Mouse (Mus musculus) liver, postnatal 0 days (tissue): Measurements from ENCODE around the gene Siah3. TPM values are rescaled to one million over a fixed set of nuclear protein-coding genes. Genes with fewer than 3 reads are reported as not detected.
"Not testable (repeated sequence)": the region's sequence is repeated elsewhere in the genome, so short reads cannot be mapped to it uniquely, and the experiment has no call there.

Experiments used
- ATAC-seq: fragments of 200-750 bp; cut with Nextera tagmentation; 2 replicates; pipeline ENCODE4 v1.8.0; 2017; ENCODE audit warnings: mild to moderate bottlenecking, moderate library complexity
- DNase-seq: peaks from one replicate; pipeline ENCODE4 v3.0.0-alpha.2; 2016
- H3K27ac ChIP-seq: fragments of 300-500 bp; sonication (generic); 2 replicates; pipeline ENCODE4 v1.5.1; 2014; ENCODE audit warnings: antibody characterized with exemption, moderate library complexity, mild to moderate bottlenecking, low read depth
- H3K27me3 ChIP-seq: fragments of 300-500 bp; sonication (generic); 2 replicates; pipeline ENCODE4 v1.6.1; 2014; ENCODE audit warnings: low read length, control low read depth, mixed read lengths; ENCODE audit not compliant: insufficient read depth
- H3K36me3 ChIP-seq: fragments of 300-500 bp; sonication (generic); replicated peaks from 2 replicates; pipeline ENCODE4 v1.6.1; 2014; ENCODE audit warnings: mild to moderate bottlenecking, control low read depth, low read length, moderate library complexity, mixed read lengths; ENCODE audit not compliant: insufficient read depth
- H3K4me1 ChIP-seq: fragments of 300-500 bp; sonication (generic); 2 replicates; pipeline ENCODE4 v1.6.1; 2014; ENCODE audit warnings: antibody characterized with exemption, mild to moderate bottlenecking, control low read depth; ENCODE audit not compliant: insufficient read depth
- H3K4me2 ChIP-seq: fragments of 300-500 bp; sonication (generic); 2 replicates; pipeline ENCODE4 v1.6.1; 2014; ENCODE audit warnings: low read depth, mild to moderate bottlenecking, low read length, moderate library complexity, mixed read lengths
- H3K4me3 ChIP-seq: fragments of 300-500 bp; sonication (generic); 2 replicates; pipeline ENCODE4 v1.5.1; 2014; ENCODE audit warnings: low read depth, low read length
- H3K9ac ChIP-seq: fragments of 300-500 bp; sonication (generic); replicated peaks from 2 replicates; pipeline ENCODE4 v1.6.1; 2014; ENCODE audit warnings: mild to moderate bottlenecking, moderate library complexity
- H3K9me3 ChIP-seq: fragments of 300-500 bp; sonication (generic); 2 replicates; pipeline ENCODE4 v1.6.1; 2016; ENCODE audit warnings: mild to moderate bottlenecking, control low read depth, low read length, mixed read lengths
- CTCF ChIP-seq: sonication (generic); IDR thresholded peaks from 2 replicates; pipeline ENCODE4 v1.5.1; 2016; ENCODE audit warnings: antibody characterized with exemption, low read depth
- EP300 ChIP-seq: IDR thresholded peaks from 2 replicates; pipeline ENCODE4 v1.6.1; 2016; ENCODE audit warnings: antibody characterized with exemption, low read depth, mild to moderate bottlenecking
- WGBS: fragments of 180-500 bp; shearing (Covaris S2); extraction: QIAGEN DNeasy Blood & Tissue Kit; methylation state at CpG from one replicate; pipeline ENCODE4 v1.1.7; 2014; ENCODE audit not compliant: insufficient replicate concordance; 5-methylcytosine and 5-hydroxymethylcytosine counted together
- polyA plus RNA-seq: library from polyadenylated mRNA; unstranded; fragments of >200 nt; fragmentation: Nextera tagmentation; extraction: Ambion mirVana; gene quantifications from 2 replicates; pipeline ENCODE4 v1.2.1, GENCODE M21; 2015

Siah3 gene
- polyA plus RNA-seq, 1 experiment from 2014 or later, result 0.02 TPM

DNA sequence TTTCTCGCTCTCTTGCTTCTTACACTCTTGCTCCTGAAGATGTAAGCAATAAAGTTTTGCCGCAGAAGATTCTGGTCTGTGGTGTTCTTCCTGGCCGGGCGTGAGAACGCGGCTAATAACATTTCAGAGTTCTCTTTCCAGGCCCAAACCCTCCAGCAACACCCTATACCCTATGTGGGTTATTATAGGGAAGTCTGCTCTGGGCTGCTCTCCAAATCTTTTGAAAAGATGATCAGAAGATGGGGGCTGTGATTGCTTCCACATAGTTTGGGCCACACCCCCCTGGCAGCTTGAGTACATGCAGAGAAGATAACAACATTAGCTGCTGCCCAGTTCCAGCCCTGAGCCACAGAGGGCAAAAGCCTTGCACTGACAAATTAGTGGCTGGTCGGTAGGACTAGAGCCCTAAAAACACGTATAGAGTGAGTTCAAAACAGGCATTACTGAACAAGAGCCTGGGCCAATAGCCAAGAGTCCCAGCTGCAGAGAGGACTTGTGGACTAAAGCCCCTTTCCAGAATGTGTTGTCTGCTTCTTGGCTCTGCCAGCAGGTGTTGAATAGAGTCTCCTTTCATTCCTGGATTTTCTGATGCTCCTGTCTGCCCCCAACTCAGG is 24.5 kb upstream of the Siah3 start:
- TF ChIP-seq CTCF (no peak), EP300 (no peak)
- Histone ChIP-seq H3K4me1 (no peaks in the 10 kb centered on the region), H3K27ac (no peak overlapping the region), H3K4me3 (no peak overlapping the region), H3K4me2 (no peak overlapping the region), H3K27me3 (no peaks in the 10 kb centered on the region), H3K36me3 (no peaks in the 10 kb centered on the region), H3K9me3 (no peaks in the 10 kb centered on the region), H3K9ac (no peak overlapping the region)
- 87% methylated on average over 7 of the region's 8 CpGs for WGBS
- DNase-seq (no peak), ATAC-seq (no peak)

DNA sequence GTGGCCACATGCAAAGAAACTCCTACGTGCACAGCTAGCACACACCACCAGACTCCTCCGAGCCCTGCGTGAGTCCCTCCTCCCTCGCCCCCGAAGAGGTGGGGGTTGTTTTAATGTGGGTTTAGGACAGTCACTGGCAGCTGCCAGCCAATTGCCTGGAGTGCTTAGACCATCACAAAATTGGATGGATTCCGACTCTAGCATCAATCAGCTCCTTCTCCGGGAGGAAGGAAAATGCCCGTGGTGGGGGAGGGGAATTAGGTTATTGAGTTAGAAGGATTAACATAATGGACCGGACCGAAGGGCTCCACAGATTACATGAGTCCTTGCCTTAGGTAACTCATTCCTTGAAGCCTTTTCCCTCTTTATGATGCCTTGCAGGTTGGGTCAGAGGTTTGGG is 22.9 kb upstream of the Siah3 start:
- ATAC-seq, result no peak

DNA sequence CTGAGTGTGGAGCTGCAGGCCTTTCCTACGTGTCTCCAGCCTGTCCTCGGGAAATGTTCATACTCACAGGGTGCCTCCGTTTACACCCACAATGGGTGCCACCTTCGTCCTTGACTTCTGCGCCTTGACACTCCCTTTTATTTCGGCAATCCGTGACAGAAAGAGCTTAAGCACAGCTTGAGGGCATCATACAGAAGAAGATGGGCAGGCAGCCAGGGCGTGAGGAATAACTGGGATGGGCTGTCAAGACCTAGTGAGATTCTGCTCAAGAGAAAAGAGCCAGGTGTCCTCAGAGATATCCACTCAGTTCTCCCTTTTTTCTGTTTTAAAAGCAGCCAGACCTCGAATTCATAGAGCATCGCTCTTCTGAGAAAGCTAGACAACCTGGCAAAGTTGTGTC is 21.2 kb upstream of the Siah3 start:
- Histone ChIP-seq H3K4me1 (no peaks in the 10 kb centered on the region), H3K9ac (no peak overlapping the region), H3K36me3 (no peaks in the 10 kb centered on the region), H3K4me3 (no peak overlapping the region), H3K4me2 (no peak overlapping the region), H3K27ac (no peak overlapping the region), H3K27me3 (no peaks in the 10 kb centered on the region), H3K9me3 (no peaks in the 10 kb centered on the region)
- ATAC-seq (no peak), DNase-seq (no peak)
- TF ChIP-seq EP300 (no peak), CTCF (no peak)
- WGBS, result 78% methylated on average over 10 of the region's 10 CpGs

More for the DNA sequence above, 22.9 kb upstream of the Siah3 start:
- H3K27me3 ChIP-seq, result no peaks in the 10 kb centered on the region
- H3K36me3 ChIP-seq, result no peaks in the 10 kb centered on the region
- no peaks in the 10 kb centered on the region for H3K4me1 ChIP-seq
- no peak overlapping the region for H3K4me2 ChIP-seq
- DNase-seq, result no peak
- no peak overlapping the region for H3K9ac ChIP-seq
- H3K27ac ChIP-seq, result no peak overlapping the region
- no peak overlapping the region for H3K4me3 ChIP-seq
- H3K9me3 ChIP-seq, result no peaks in the 10 kb centered on the region
- TF ChIP-seq EP300 (no peak), CTCF (no peak)
- WGBS, result 81% methylated on average over 10 of the region's 10 CpGs

DNA sequence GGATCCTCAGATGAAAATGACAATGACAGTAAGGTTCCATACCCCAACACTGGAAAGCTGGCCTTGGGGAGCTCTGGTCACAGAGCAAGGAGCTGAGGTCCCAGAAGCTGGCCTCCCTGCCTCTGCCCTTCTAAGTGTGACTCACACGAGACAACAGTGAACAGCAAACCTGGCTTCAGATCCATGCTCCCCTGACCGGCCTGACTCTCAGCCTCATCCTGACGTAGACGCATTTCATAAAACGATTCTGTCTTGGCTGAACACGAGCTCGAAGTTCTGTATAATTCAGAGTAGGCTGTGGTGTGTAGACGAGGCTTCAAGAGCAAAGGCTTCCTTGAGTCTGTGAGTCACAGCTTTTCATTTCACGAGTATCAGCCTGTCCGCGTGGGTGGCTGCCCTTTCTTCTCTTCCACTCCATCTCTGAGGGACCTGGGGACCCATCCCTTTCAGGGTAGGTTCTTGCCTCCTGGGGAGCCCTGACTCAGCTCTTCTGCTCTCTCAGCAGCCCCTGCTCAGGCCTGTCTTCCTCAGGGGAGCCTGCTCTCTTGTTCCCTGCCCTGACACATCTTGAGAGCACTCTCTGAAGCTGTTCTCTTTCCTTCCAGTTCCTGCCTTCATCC is 11.2 kb upstream of the Siah3 start:
- no peak for TF ChIP-seq EP300
- no peak for TF ChIP-seq CTCF
- no peak overlapping the region for H3K4me2 ChIP-seq
- H3K4me3 ChIP-seq, result no peak overlapping the region
- H3K27ac ChIP-seq, result no peak overlapping the region
- no peaks in the 10 kb centered on the region for H3K36me3 ChIP-seq
- WGBS, result 67% methylated on average over 11 of the region's 11 CpGs
- no peaks in the 10 kb centered on the region for H3K9me3 ChIP-seq
- no peak for DNase-seq
- no peak overlapping the region for H3K9ac ChIP-seq
- H3K4me1 ChIP-seq, result peaks cover 8% of the 10 kb centered on the region; the same call in 1 of the 2 replicates
- no peak for ATAC-seq
- H3K27me3 ChIP-seq, result no peaks in the 10 kb centered on the region

DNA sequence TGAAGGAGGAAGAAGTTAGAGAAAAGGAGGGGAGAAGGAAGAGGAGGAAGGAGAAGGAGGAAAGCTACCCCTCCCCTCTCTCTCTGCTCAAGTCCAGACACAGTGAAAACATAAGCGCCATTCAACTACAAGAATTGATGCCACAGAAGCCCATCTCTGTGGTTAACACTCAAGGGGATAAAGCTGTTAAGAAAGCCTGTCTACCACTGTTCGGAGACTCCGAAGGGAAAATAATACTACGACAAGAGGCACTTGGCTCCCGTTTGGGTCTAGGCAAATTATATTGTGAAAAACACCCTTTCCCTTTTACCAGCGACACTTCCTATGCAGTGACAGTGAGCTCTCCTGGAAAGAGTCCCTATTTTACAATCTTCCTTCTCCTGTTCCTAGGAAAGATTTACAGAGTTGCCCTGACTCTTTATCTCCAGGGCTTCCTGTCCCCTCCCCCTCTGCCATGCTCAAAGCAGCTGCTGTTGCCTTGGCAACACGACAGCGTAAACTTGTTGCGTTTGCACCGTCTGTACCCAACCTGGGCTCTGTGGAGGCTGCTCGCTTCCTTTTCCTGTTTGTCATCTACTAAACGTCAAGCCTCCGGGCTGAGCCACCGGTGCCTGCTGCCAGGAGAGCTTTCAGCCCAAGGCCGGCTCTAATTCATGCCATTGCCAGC is 10.4 kb upstream of the Siah3 start:
- H3K9ac ChIP-seq, result peak overlapping the region; percentile 41; the same call in 1 of the 2 replicates
- H3K27ac ChIP-seq, result peak overlapping the region; percentile 34; the same call in 1 of the 2 replicates
- peaks cover 8% of the 10 kb centered on the region; the same call in 1 of the 2 replicates for H3K4me1 ChIP-seq
- 5% methylated on average over 15 of the region's 15 CpGs for WGBS
- no peaks in the 10 kb centered on the region for H3K9me3 ChIP-seq
- TF ChIP-seq EP300 (no peak), CTCF (no peak)
- H3K27me3 ChIP-seq, result no peaks in the 10 kb centered on the region
- H3K36me3 ChIP-seq, result no peaks in the 10 kb centered on the region
- peak overlapping the region; percentile 35 for H3K4me3 ChIP-seq
- H3K4me2 ChIP-seq, result peak overlapping the region; percentile 69
- DNase-seq (peak; percentile 75), ATAC-seq (peak; percentile 92)

DNA sequence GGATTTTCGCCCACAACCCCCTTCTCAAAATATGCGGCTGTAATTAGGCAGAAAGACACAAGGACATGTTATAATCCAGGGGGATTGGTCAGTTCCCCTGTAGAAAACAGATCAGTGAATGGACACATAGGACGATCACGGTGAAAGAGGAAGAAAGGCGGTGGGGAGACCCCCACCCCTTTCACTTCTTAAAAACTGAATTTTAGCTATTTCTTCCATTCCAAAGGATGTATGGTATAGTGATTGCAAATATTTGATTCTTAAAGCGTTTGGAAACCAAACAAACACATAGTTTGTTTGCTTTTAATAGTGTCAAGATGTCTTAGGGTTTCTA is 9.9 kb upstream of the Siah3 start:
- H3K4me3 ChIP-seq, result peak overlapping the region; percentile 35
- peak overlapping the region; percentile 69 for H3K4me2 ChIP-seq
- peak overlapping the region; percentile 20; the same call in 1 of the 2 replicates for H3K27ac ChIP-seq
- H3K9ac ChIP-seq, result peak overlapping the region; percentile 41; the same call in 1 of the 2 replicates
- H3K27me3 ChIP-seq, result no peaks in the 10 kb centered on the region
- DNase-seq, result no peak
- TF ChIP-seq EP300 (no peak), CTCF (no peak)
- no peaks in the 10 kb centered on the region for H3K36me3 ChIP-seq
- peaks cover 8% of the 10 kb centered on the region; the same call in 1 of the 2 replicates for H3K4me1 ChIP-seq
- ATAC-seq, result no peak
- 16% methylated on average over 6 of the region's 6 CpGs for WGBS
- H3K9me3 ChIP-seq, result no peaks in the 10 kb centered on the region

DNA sequence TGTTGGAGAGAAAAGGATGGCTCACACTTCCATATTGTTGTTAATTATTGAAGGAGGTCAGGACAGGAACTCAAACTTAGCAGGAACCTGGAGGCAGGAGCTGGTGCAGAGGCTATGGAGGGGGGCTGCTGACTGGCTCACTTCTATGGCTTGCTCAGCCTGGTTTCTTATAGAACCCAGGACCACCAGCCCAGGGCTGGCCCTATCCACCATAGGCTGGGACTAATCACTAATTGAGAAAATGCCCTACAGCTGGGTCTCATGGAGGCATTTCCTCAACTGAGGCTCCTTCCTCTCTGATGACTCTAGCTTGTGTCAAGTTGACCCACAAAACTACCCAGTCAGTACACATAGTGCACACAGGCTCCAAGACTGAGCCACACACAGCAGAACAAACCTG is 9.5 kb upstream of the Siah3 start:
- not testable (repeated sequence) for H3K4me3 ChIP-seq, DNase-seq, H3K4me1 ChIP-seq

More for the DNA sequence above, 9.5 kb upstream of the Siah3 start:
- not testable (repeated sequence) for H3K27ac ChIP-seq, H3K9ac ChIP-seq, H3K27me3 ChIP-seq, H3K9me3 ChIP-seq, H3K36me3 ChIP-seq, ATAC-seq
- peak overlapping the region; percentile 69; the same call in 1 of the 2 replicates for H3K4me2 ChIP-seq
